Mouse (Mus musculus) cerebellum, postnatal 4 days (tissue): Measurements from ENCODE around the gene Pard6a.
A peak's percentile ranks its signal among the peaks of the same experiment; 100 is the strongest.

Experiments used
- DNase-seq, 2 experiments: peaks; one replicate each; pipeline ENCODE4 v3.0.0; 2022; ENCODE audit warnings: low spot score in 2 of 2, mixed read lengths in 1 of 2

The Pard6a gene

GRCm38 (mm10) chr8:105700566-105700965, 382 bp upstream of the Pard6a start:
- no peak for DNase-seq

DNA sequence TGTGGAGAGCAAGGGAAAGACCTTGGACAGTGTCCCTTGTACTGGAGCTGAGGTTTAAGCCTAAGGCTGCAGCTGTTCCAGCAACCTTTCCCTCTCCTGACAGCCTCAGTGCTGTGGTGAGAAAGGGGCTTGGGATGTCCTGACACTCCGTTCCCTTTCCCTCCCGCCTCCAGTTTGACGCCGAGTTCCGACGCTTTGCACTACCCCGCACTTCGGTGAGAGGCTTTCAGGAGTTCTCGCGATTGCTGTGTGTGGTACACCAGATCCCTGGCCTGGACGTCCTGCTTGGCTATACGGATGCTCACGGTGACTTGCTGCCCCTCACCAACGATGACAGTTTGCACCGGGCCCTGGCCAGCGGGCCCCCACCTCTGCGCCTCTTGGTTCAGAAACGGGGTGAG, 1.1 kb downstream of the Pard6a start:
- no peak for DNase-seq

- DNase-seq: no peak
These were observed 1.9 kb downstream of the Pard6a start for GRCm38 (mm10) chr8:105702731-105703415.

DNA sequence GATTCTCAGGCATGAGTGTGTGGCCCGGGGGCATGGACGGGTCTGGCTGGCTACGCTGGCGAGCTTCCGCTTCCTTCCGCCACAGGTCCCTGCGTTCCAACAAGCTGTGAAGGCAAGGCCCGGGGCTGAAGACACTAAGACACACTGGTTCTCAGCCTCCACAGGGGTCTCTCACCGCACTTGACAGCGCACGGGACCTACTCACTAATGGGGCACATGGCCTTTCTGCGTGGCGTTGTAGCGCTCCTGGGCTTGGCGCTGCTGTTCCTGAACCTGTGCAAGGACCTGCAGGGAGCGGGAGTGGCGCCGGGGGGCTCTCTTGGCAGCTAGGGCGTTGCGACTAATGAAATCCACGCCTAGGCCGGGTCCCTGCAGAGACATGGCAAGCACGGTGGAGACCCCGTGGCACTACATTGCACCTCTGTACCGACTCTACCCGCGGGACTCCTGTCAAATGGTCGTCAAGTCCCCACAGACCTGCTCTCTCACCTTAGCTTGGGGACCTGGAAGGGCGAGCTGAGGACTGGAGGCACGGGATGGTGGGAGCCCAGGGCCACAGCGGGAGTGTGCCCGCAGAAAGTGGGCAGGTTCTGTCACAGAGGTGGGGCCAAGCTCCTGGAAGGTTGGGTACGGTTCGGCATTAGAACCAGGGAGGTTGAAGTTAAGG, 3.3 kb downstream of the Pard6a start:
- no peak for DNase-seq

DNA sequence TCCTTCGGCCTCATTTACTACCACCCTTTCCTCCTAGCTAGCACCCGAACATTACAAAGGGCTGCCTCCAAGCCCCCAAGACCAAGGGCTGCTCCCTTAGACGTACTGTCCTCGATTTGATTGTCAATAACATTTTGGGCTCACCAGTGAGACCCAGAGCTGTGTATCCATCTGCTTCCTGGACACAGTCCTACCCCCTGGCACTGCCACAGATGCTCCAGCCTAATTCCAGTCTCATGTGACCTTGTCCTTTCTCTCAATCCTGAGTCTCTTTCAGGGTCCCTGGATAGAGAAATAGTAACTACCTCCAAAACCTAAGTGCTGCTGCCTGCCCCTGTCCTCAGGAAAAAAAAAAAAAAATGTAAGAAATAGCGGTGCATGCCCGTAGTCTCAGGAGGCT, 4.0 kb downstream of the Pard6a start:
- no peak for DNase-seq

DNA sequence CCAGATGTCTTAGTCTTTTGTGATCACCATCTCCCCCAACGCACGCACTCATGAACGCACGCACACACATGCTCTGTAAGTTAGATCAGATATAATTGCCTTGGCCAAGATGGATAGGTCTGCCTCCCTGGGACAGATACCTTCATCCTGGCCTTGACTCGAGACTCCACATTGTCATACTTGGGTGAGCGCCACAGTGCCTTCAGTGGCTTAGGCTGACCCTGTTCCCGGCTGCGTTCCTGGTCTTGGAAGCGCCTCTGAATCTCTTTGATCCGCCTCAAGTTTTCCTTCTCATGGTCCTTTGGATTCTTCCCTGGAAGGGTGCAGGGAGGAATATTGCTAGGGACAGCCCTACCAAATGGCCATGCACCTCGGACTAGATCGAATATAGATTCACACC, 5.5 kb downstream of the Pard6a start:
- no peak for DNase-seq

DNA sequence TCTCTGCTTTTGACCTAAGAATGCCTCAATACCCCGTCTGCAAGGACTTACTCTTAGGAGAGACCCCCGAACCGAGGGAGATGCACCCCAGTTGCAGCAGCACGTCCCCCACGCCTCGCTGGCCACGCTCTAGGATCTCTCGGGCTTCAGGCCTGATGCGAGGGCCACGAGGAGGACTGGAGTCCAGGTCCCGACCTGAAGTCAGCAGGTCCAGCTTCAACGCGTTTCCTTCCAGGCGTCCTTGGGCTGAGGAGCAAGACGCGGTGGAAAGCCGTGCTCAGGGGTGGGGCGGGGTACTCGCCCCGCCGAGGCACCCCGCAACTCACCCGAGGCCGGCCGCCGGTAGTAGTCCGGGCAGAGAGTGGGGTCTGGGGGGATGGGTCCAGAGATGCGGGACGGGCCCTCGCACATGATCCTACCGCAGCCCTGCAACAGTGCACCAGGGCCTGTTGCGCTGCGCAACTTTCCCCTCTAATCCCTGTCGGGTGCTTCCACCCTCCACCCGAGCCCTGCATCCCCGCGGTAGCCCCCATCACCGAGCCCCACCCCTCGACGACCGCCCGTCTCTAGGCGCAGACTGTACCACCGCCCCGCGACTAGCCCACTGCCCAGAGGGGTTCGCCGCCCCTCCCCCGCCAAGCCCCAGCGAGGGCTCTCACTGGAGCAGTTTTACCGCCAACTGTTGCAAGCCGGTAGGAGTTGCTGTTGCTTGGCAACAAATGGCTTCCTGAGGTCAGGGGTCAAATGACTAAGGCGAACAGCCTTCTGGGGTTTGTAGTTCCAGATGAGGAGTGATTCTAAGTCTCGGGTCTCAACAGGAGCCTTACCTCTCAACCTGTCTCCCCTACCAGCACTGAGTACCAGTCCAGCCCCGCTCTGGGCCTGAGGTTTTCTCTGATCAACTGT, 6.8 kb downstream of the Pard6a start, which contains the start of the genes 4933405L10Rik and Enkd1:
4933405L10Rik (plus strand) TSS at position 158 of the 906 bp plus-strand sequence.
Enkd1 (minus strand) TSS at position 713 of the 906 bp plus-strand sequence.
- DNase-seq: peak in 1 of 2 experiments; percentile 85

- DNase-seq: no peak
These were observed 7.7 kb downstream of the Pard6a start for GRCm38 (mm10) chr8:105708675-105709074.

DNA sequence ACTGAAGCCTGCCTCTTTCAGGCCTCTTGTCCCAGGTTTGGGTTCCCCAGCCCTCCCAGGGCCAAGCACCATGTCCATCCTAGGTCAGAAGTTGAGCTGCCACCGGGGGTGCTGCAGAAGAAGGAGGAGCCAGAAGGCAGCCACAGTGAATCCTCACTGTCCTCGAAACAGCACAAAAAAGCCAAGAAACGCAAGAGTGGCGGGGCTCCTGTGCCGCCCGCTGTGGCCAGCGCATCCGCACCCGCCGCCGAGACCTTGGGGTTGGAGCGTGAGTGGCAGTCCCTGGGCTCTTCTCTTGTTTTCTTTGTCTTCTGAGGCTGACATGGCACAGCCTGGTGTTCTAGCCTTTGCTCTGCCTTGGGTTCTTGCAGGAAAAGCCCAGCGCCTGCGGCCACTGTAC, 8.4 kb downstream of the Pard6a start:
- DNase-seq: no peak

DNA sequence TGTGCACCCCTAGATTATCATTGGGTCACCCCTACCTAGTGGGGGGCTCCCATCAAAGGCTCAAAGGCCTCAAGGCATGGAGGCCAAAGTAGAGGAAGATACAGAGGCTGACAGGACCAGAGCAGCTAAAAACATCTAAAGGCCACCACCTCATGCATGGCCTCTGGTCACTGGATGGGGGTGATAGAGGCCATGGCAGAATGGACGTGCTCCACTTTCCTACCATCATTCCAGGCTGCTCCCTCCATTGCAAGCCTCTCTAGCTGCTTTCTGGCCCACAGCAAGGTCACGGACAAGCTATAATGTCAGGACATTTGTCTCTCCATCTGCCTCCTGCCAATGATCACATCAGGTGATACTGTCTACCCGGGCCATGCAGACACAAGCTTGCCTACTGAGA, 11.3 kb downstream of the Pard6a start:
- no peak for DNase-seq

DNA sequence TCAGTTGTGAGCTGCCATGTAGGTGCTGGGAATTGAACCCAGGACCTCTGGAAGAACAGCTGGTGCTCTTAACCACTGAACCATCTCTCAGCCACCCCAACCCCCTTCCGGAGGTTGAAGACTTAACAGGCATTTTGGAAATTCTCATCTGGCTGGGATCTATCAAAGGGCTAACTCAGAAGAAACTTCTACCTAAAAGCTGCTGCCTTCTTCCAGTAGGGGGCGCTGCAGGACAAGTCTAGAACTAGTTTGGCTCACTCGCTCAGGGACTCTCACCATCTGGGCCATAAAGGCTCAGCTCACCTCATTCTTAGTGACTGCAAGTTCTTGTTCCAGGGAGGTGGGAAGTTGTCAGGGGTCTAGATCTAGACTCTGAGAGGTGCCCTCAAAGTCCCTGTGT, 13.2 kb downstream of the Pard6a start:
- DNase-seq: peak; percentile 75 to 88

- DNase-seq: no peak
These were observed 14.1 kb downstream of the Pard6a start for GRCm38 (mm10) chr8:105715042-105715441.

- no peak for DNase-seq
These were observed 15.5 kb downstream of the Pard6a start for GRCm38 (mm10) chr8:105716302-105716945.

GRCm38 (mm10) chr8:105719637-105720036, 18.7 kb downstream of the Pard6a start:
- DNase-seq: no peak

GRCm38 (mm10) chr8:105722861-105723260, 21.9 kb downstream of the Pard6a start:
- DNase-seq: no peak

DNA sequence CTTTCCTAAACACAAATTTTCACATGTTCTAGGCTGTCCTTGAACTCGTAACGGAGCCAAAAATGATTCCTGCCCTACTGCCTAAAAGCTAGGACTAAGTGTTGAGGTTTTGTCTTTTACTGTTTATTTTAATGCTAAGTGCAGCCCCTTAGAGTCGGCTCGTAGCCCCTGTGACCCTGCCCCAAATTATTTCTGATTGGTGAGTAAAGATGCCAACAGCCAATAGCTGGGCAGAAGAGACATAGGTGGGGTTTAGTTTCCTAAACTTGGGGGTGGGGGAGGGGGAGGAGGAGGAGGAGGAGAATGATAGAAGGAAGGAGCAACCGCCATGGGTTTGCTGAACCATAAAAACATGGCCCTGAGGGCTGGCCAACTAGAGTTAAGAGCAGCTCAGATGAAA, 24.8 kb downstream of the Pard6a start:
- DNase-seq: no peak

DNA sequence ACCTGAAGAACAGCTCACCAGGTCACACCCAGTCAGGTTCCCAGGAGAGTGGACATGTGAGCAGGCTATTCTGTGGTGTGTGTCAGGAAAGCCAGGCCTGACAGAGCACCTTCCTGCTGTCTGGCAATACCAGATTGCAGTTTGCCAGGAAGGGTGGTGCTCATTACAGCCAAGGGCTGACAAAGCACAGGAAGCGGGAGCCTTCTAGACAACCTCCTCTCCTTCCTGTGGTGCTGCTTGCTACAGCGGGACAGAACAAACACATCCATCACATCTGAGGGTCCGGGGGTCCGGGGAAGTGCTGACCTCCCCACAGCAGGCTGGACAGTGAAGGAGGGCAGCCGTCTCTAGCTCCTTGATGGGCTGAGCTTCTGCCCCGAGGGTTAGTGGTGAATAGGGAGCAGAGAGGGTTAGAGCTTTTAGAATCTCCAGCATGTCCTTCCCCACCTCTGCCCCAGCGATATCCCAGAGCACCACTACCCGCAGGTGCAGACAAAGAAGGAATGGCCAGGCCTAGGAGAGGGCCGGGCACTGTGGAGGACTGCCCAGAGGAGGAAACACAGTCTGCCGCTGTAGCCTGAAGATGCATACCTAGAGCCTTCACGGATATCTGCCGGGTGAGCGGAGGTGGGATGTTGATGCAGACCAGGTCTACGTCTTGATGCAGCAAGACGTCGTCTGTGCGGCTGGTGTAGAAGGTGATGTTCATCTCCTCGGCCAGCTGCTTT, 26.6 kb downstream of the Pard6a start:
- no peak for DNase-seq

GRCm38 (mm10) chr8:105732186-105732585, 31.2 kb downstream of the Pard6a start:
- DNase-seq: no peak

- no peak for DNase-seq
These were observed 38.3 kb downstream of the Pard6a start for GRCm38 (mm10) chr8:105739216-105739615.

- no peak for DNase-seq
These were observed 42.4 kb downstream of the Pard6a start for GRCm38 (mm10) chr8:105743301-105743700.

GRCm38 (mm10) chr8:105750606-105751005, 49.7 kb downstream of the Pard6a start:
- DNase-seq: peak in 1 of 2 experiments; percentile 50
